Mouse (Mus musculus) megakaryocyte progenitor cell, adult 5-6 weeks (primary cell): ENCODE measurements at regions not wholly inside any gene's neighbourhood (a gene's known extent, or its start where the extent isn't known, plus 50 kb on each side); places are given as distances from the start of the nearest gene placed in this dataset.

ENCODE experiments used
- ATAC-seq: replicated peaks from 2 replicates; pipeline ENCODE4 v1.8.0; 2016; ENCODE audit warnings: mild to moderate bottlenecking, moderate TSS enrichment, inconsistent platforms; ENCODE audit not compliant: poor library complexity

GRCm38 (mm10) chr8:6388651-6389050, 1283.5 kb upstream of the Slc10a2 start:
- no peak for ATAC-seq

DNA sequence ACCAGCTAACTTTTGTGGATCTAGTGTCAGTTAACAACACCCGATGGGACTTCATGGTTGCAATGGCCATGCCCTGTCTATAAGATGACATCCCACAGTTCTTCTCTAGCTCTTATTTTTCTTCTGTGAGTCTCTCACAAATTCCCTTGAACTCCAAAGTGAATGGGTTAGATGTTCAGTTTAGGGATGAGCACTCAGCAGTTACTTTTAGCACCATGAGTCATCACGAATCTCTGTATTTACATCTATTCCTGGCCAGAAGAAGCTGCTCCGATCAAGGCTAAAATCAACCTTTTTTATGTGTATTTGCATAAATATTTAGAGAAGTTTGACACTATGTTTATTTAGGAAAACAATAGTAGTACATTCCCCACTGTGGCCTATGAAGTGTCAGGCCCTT, 1269.6 kb upstream of the Slc10a2 start:
- no peak for ATAC-seq

DNA sequence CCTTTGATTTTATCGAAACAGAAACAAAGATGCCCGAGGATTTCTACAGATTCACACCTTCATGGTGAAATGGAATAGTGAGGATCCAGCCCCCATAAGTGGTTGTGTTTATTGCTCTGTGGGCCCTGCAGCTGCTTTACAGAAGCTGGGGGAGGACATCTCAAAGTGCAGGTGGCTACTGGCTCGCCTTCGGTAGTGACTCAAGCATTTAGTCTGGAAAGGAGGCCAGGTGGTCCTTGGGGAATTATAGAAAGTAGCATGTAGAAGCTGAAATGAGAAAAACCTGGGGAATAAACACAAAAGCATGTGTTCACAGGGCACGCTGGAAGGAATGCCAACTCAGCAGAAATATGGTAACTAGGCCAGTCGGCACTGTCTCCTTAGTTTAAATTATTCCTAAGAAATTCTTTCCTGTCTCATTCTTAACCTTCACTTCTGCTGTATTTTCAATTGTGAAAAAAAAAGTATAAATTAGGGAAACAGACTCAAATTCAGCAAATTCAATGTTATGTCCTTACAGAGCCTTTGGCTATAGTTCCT, 1256.3 kb upstream of the Slc10a2 start:
- no peak for ATAC-seq

DNA sequence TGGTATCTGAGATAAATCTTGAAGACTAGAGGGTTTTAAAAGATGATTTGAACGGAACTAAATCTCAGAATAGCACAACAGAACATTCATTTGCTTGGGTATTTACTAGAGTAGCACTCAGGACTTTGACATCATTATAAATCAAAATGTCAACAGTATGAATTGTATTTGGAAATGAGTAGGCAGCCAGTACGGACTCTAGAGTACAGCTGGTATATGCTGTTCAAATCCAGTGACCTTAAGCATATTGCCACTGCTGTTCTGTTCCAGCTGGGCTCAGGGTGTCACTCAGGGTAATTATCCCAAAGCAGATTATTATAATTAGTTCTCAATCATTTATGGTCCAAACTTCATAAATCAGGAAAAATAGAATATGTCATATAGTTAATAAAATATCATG, 1252.7 kb upstream of the Slc10a2 start:
- ATAC-seq: no peak

DNA sequence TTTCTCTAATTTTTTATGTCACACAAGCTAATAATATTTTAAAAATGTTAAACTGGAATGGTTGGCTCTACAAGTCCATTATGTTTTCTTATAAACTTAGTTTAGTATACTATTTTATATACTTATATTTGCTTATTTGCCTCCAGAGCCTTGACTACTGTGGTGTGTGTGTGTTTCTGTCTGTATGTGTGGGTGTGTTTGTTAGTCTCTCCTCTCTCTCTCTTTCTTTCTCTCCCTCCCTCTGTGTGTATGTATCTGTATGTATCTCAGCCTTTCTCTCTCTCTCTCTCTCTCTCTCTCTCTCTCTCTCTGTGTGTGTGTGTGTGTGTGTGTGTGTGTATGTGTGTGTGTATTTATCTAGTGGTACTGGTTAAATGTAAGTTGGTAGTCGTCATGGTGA, 1245.3 kb upstream of the Slc10a2 start:
- no peak for ATAC-seq

GRCm38 (mm10) chr8:6350052-6350451, 1244.9 kb upstream of the Slc10a2 start:
- no peak for ATAC-seq

GRCm38 (mm10) chr8:6345704-6346103, 1240.6 kb upstream of the Slc10a2 start:
- no peak for ATAC-seq

GRCm38 (mm10) chr8:6340158-6340855, 1235.2 kb upstream of the Slc10a2 start:
- no peak for ATAC-seq

- ATAC-seq: no peak
Observed at GRCm38 (mm10) chr8:6334254-6334993, 1229.3 kb upstream of the Slc10a2 start.

GRCm38 (mm10) chr8:6321346-6321745, 1216.2 kb upstream of the Slc10a2 start:
- no peak for ATAC-seq

DNA sequence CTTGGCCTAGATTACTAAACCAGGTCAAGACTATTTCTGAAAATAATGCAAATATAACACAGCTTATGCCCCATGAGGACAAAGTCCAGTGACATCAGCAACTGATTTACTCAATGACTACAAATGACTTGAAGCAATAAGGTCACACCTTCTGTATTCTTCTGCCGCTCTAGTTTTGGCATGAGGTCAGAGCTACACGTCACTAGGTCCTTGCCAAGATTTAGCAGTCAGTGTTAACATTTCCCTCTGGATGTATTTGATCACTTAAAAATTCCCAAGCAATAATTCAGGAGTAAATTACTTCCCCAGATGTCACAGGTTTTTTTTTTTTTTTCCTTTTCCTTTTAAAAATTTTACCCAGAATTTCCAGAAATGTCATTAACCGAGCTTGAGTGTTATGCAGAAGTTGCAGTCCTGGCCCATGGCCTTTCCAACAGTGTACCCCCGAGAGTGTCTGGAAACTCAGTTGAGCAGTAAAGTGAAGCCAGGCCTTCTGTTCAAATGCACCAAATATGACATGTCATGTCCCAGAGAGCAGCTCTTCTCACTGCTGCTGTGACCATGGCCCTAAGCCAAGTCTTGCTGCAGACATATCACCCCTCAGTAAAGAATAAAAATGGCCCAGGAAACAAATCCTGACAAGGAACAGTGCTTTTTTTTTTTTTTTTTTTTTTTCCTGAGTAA, 1210.2 kb upstream of the Slc10a2 start:
- no peak for ATAC-seq

- no peak for ATAC-seq
Observed at GRCm38 (mm10) chr8:6288889-6289288, 1183.7 kb upstream of the Slc10a2 start.

GRCm38 (mm10) chr8:6279903-6280302, 1174.8 kb upstream of the Slc10a2 start:
- ATAC-seq: peak; percentile 90
